Comparison of ENCODE assay signal across 9 mouse cellular contexts in genomic region chr11:98355732-98356299, GRCm38 (mm10). TPM values are rescaled to one million over a fixed set of nuclear protein-coding genes. Genes with fewer than 3 reads are reported as not detected.
DNase-seq lines count a peak whose midpoint lies in the region; ATAC-seq and TF ChIP-seq lines count a peak whose summit lies in the region.
"Had no signal": no experiment of that assay in that cellular context is flagged by ENCODE, and none has a peak within 500 bp of the region (broad histone marks: within the 10 kb centered on the region; RNA-seq: fewer than 3 reads in every experiment).

No protein-coding gene starts in this region.

- no peak overlapping the region for H3K9ac ChIP-seq in midbrain, embryonic 14.5 days (replicated peaks; ENCODE audit: low read length)
- no peak overlapping the region for H3K9ac ChIP-seq in midbrain, embryonic 15.5 days
- no peak overlapping the region for H3K9ac ChIP-seq in intestine, postnatal 0 days (ENCODE audit: low read depth, low read length)

- no peak overlapping the region for H3K4me2 ChIP-seq in midbrain, embryonic 14.5 days (ENCODE audit: low read length)
- no peak overlapping the region for H3K4me2 ChIP-seq in midbrain, embryonic 15.5 days
- H3K4me2 ChIP-seq in intestine, postnatal 0 days (replicated peaks; ENCODE audit: low read depth), result no peak overlapping the region

- peak; percentile 88 for TF ChIP-seq CTCF in intestine, postnatal 0 days (IDR thresholded peaks at IDR 0.05; ENCODE audit: low read depth)

- no peaks in the 10 kb centered on the region for H3K9me3 ChIP-seq in midbrain, embryonic 14.5 days (ENCODE audit: control insufficient read depth, low read length)
- H3K9me3 ChIP-seq in midbrain, embryonic 15.5 days, result no peaks in the 10 kb centered on the region
- H3K9me3 ChIP-seq in intestine, postnatal 0 days (ENCODE audit: control insufficient read depth), result no peaks in the 10 kb centered on the region
- no peaks in the 10 kb centered on the region for H3K9me3 ChIP-seq in megakaryocyte, embryonic 14.5 days

- H3K27me3 ChIP-seq in midbrain, embryonic 14.5 days (ENCODE audit: control insufficient read depth, insufficient read depth, low read length), result peaks cover 18% of the 10 kb centered on the region
- peaks cover 30% of the 10 kb centered on the region for H3K27me3 ChIP-seq in midbrain, embryonic 15.5 days (replicated peaks)
- H3K27me3 ChIP-seq in intestine, postnatal 0 days (replicated peaks; ENCODE audit: control insufficient read depth, insufficient read depth, low read length), result no peaks in the 10 kb centered on the region
- H3K27me3 ChIP-seq in megakaryocyte, embryonic 14.5 days (replicated peaks), result peaks cover 47% of the 10 kb centered on the region

- H3K4me3 ChIP-seq in midbrain, embryonic 14.5 days (replicated peaks; ENCODE audit: low read depth, low read length), result no peak overlapping the region
- no peak overlapping the region for H3K4me3 ChIP-seq in midbrain, embryonic 15.5 days
- no peak overlapping the region for H3K4me3 ChIP-seq in intestine, postnatal 0 days (ENCODE audit: low read depth, low read length)
- peak overlapping the region; percentile 62 for H3K4me3 ChIP-seq in megakaryocyte, embryonic 14.5 days (replicated peaks)

- ATAC-seq in midbrain, embryonic 14.5 days (ENCODE audit: low FRiP score, low TSS enrichment), result no peak
- no peak for ATAC-seq in midbrain, embryonic 15.5 days (replicated peaks)
- ATAC-seq in intestine, postnatal 0 days, result no peak

- peak; percentile 60 for DNase-seq in adrenal gland, postnatal 14 days
- DNase-seq in adrenal gland, adult 2 months, result no peak
- DNase-seq in midbrain, embryonic 14.5 days, result peak; percentile 90
- DNase-seq in embryo, embryonic 11.5 days (ENCODE audit: low read depth, low spot score), result peak; percentile 78
- peak; percentile 71 for DNase-seq in thymus, postnatal 25 days

- no peaks in the 10 kb centered on the region for H3K36me3 ChIP-seq in midbrain, embryonic 14.5 days (ENCODE audit: control insufficient read depth, insufficient read depth, low read length)
- no peaks in the 10 kb centered on the region for H3K36me3 ChIP-seq in midbrain, embryonic 15.5 days (replicated peaks)
- H3K36me3 ChIP-seq in intestine, postnatal 0 days (ENCODE audit: control insufficient read depth, insufficient read depth), result no peaks in the 10 kb centered on the region
- H3K36me3 ChIP-seq in megakaryocyte, embryonic 14.5 days (replicated peaks; ENCODE audit: low read length), result peaks cover 13% of the 10 kb centered on the region

- WGBS in midbrain, embryonic 14.5 days, result 8% methylated on average over 6 of the region's 6 CpGs
- 13% methylated on average over 6 of the region's 6 CpGs for WGBS in midbrain, embryonic 15.5 days
- WGBS in intestine, postnatal 0 days, result 14% methylated on average over 6 of the region's 6 CpGs

- H3K4me1 ChIP-seq in midbrain, embryonic 14.5 days (ENCODE audit: control insufficient read depth, insufficient read depth, low read length), result peaks cover 20% of the 10 kb centered on the region
- H3K4me1 ChIP-seq in midbrain, embryonic 15.5 days, result peaks cover 30% of the 10 kb centered on the region
- H3K4me1 ChIP-seq in intestine, postnatal 0 days (replicated peaks; ENCODE audit: control insufficient read depth, insufficient read depth, low read length), result peaks cover 8% of the 10 kb centered on the region; the same call in 1 of the 2 replicates
- H3K4me1 ChIP-seq in megakaryocyte, embryonic 14.5 days, result peaks cover 72% of the 10 kb centered on the region

- no peak overlapping the region for H3K27ac ChIP-seq in midbrain, embryonic 14.5 days (replicated peaks; ENCODE audit: low read depth, low read length)
- H3K27ac ChIP-seq in midbrain, embryonic 15.5 days, result no peak overlapping the region
- H3K27ac ChIP-seq in intestine, postnatal 0 days (ENCODE audit: low read depth, low read length), result no peak overlapping the region

RNA-seq across cellular contexts. Expression of gene Stard3, which starts 2.4 kb away (rescaled TPM):
- total RNA-seq in adrenal gland, postnatal 14 days (2021), result 21.5 and 22.7 TPM in 2 replicates
- total RNA-seq in adrenal gland, adult 2 months (2021), result 10 to 100 TPM; 20.8 to 23.5 TPM
- 65.3 and 67.8 TPM in 2 replicates for polyA plus RNA-seq in adrenal gland, adult 2 months (2012; rRNA removed)
- polyA plus RNA-seq in midbrain, embryonic 14.5 days (2014; fragmentation: Nextera tagmentation; extraction: Ambion mirVana), result 34.5 and 36.0 TPM in 2 replicates
- polyA plus RNA-seq in midbrain, embryonic 15.5 days (2015; fragmentation: Nextera tagmentation; extraction: Ambion mirVana), result 38.2 and 44.6 TPM in 2 replicates
- 29.0 and 30.1 TPM in 2 replicates for polyA plus RNA-seq in intestine, postnatal 0 days (2015; fragmentation: Nextera tagmentation; extraction: Ambion mirVana)
- polyA plus RNA-seq in megakaryocyte, embryonic 14.5 days (2012; ENCODE audit: insufficient read depth, low replicate concordance), result 23.5 and 70.4 TPM in 2 replicates

RNA-seq across cellular contexts. Expression of gene Ppp1r1b, which starts 7.6 kb away (rescaled TPM):
- 0.63 and 0.68 TPM in 2 replicates for total RNA-seq in adrenal gland, postnatal 14 days (2021)
- total RNA-seq in adrenal gland, adult 2 months (2021), result under 1 TPM; 0.17 to 0.55 TPM
- polyA plus RNA-seq in adrenal gland, adult 2 months (2012; rRNA removed), result 0.22 and 0.37 TPM in 2 replicates
- 0.95 and 1.2 TPM in 2 replicates for polyA plus RNA-seq in midbrain, embryonic 14.5 days (2014; fragmentation: Nextera tagmentation; extraction: Ambion mirVana)
- polyA plus RNA-seq in midbrain, embryonic 15.5 days (2015; fragmentation: Nextera tagmentation; extraction: Ambion mirVana), result 2.0 and 4.0 TPM in 2 replicates
- 99.5 and 102 TPM in 2 replicates for polyA plus RNA-seq in intestine, postnatal 0 days (2015; fragmentation: Nextera tagmentation; extraction: Ambion mirVana)
- polyA plus RNA-seq in megakaryocyte, embryonic 14.5 days (2012; ENCODE audit: insufficient read depth, low replicate concordance), result 0.34 TPM in 1 of 2 replicates, not detected in the other

RNA-seq across cellular contexts. Expression of gene Neurod2, which starts 26.4 kb away (rescaled TPM):
- 0.15 TPM in 1 of 2 replicates, not detected in the other for total RNA-seq in adrenal gland, postnatal 14 days (2021)
- total RNA-seq in adrenal gland, adult 2 months (2021), result not detected
- polyA plus RNA-seq in adrenal gland, adult 2 months (2012; rRNA removed), result not detected in 2 replicates
- polyA plus RNA-seq in midbrain, embryonic 14.5 days (2014; fragmentation: Nextera tagmentation; extraction: Ambion mirVana), result 10.9 and 12.7 TPM in 2 replicates
- 6.5 and 9.0 TPM in 2 replicates for polyA plus RNA-seq in midbrain, embryonic 15.5 days (2015; fragmentation: Nextera tagmentation; extraction: Ambion mirVana)
- 0.07 TPM in 1 of 2 replicates, not detected in the other for polyA plus RNA-seq in intestine, postnatal 0 days (2015; fragmentation: Nextera tagmentation; extraction: Ambion mirVana)
- polyA plus RNA-seq in megakaryocyte, embryonic 14.5 days (2012; ENCODE audit: insufficient read depth, low replicate concordance), result not detected in 2 replicates

RNA-seq across cellular contexts. Expression of gene Tcap, which starts 27.8 kb away (rescaled TPM):
- 0.48 and 0.53 TPM in 2 replicates for total RNA-seq in adrenal gland, postnatal 14 days (2021)
- total RNA-seq in adrenal gland, adult 2 months (2021), result under 1 TPM; 0.31 to 0.32 TPM
- polyA plus RNA-seq in adrenal gland, adult 2 months (2012; rRNA removed), result 0.46 and 0.54 TPM in 2 replicates
- 0.31 TPM in 1 of 2 replicates, not detected in the other for polyA plus RNA-seq in midbrain, embryonic 14.5 days (2014; fragmentation: Nextera tagmentation; extraction: Ambion mirVana)
- 0.43 TPM in 1 of 2 replicates, not detected in the other for polyA plus RNA-seq in midbrain, embryonic 15.5 days (2015; fragmentation: Nextera tagmentation; extraction: Ambion mirVana)
- 0.44 and 0.69 TPM in 2 replicates for polyA plus RNA-seq in intestine, postnatal 0 days (2015; fragmentation: Nextera tagmentation; extraction: Ambion mirVana)
- 0.82 TPM in 1 of 2 replicates, not detected in the other for polyA plus RNA-seq in megakaryocyte, embryonic 14.5 days (2012; ENCODE audit: insufficient read depth, low replicate concordance)

RNA-seq across cellular contexts. Expression of gene Pnmt, which starts 30.4 kb away (rescaled TPM):
- 687 and 769 TPM in 2 replicates for total RNA-seq in adrenal gland, postnatal 14 days (2021)
- 100 to 1,000 TPM; 314 to 601 TPM for total RNA-seq in adrenal gland, adult 2 months (2021)
- polyA plus RNA-seq in adrenal gland, adult 2 months (2012; rRNA removed), result 379 and 598 TPM in 2 replicates
- 0.62 and 1.1 TPM in 2 replicates for polyA plus RNA-seq in midbrain, embryonic 14.5 days (2014; fragmentation: Nextera tagmentation; extraction: Ambion mirVana)
- 1.2 and 1.3 TPM in 2 replicates for polyA plus RNA-seq in midbrain, embryonic 15.5 days (2015; fragmentation: Nextera tagmentation; extraction: Ambion mirVana)
- not detected in 2 replicates for polyA plus RNA-seq in intestine, postnatal 0 days (2015; fragmentation: Nextera tagmentation; extraction: Ambion mirVana)
- polyA plus RNA-seq in megakaryocyte, embryonic 14.5 days (2012; ENCODE audit: insufficient read depth, low replicate concordance), result not detected in 2 replicates
- total RNA-seq: layer of hippocampus, postnatal 10 days had no signal

Comparison
In these comparisons a context has a peak if more than half of its experiments do, and no peak if none do; other contexts are left out.
1. RNA of gene Ppp1r1b, which starts 7.6 kb away (polyA plus RNA-seq): 99.5 to 102 TPM in intestine, postnatal 0 days; 2.0 to 4.0 TPM in midbrain, embryonic 15.5 days, 0.95 to 1.2 TPM in midbrain, embryonic 14.5 days, 0.34 TPM in megakaryocyte, embryonic 14.5 days and 0.22 to 0.37 TPM in adrenal gland, adult 2 months; every median in the first group is over 10 times any median in the second.